Mouse (Mus musculus) kidney, adult 9 months (tissue): ENCODE results near the gene Tusc2.

Experiments used
- DNase-seq: peaks from one replicate; pipeline ENCODE4 v3.0.0; 2022

Tusc2 gene

DNA sequence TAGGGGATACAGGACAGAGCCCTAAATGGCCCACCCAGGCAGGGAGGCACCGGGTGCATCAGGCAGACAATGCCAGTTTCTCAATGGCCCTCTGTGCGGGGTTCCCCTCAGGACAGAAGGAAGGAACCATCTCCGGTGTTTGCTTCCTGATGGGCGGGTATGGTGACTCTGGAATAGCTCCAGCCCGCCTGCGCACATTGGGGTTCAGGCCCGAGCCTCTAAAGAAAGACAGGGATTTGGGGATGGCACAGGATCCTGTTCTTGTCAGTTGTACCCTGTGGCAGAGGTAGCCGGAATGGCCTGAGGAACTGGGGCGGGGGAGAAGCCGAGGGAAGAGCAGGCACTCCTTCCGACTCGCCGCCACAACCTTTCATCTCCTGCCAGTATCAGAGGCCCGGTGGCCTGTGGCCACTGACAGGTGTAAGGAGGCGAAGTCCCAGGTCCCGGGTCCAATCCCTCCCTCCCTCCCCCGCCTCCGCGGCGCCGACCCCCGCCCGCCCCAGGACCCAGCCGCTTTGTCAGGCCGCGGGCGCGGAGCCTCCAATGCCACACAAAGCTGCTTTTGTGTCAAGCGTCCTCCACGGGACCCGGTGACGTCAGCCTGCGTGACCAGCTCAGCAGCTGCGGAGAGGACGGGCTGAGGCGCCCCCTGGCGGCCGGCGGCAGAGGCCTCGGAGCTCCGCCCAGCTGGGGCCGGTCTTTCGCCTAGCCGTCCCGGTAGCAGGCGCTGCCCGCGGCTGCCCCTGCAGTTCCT lies 49.3 kb downstream of the Tusc2 start:
- peak; percentile 98 for DNase-seq

GRCm38 (mm10) chr9:107612945-107613569 lies 50.0 kb downstream of the Tusc2 start:
- DNase-seq, result no peak

DNA sequence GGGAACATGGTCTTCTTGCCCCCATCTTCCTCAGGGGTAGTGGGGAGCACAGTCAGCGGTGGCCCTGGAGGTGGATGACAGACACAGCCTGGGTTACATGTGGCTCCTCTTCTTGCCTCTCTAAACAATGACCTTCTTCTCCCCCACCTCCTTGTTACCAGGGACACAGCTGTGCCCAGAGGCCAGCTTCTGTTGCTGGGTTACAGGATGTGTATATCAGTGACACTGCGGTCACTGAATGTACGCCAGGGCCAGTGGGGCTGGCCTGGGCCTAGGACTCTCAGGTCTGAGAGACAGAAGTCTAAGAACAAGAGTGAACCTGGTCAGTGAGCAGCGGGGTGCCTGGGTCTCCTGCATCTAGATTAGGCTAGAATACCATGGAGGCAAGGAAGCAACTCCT lies 52.0 kb downstream of the Tusc2 start:
- DNase-seq, result no peak
